Mouse (Mus musculus) heart, postnatal 0 days (tissue): ENCODE data around the gene Atp6v0a2. TPM values are rescaled to one million over a fixed set of nuclear protein-coding genes. Genes with fewer than 3 reads are reported as not detected.
"Not testable (repeated sequence)": the region's sequence is repeated elsewhere in the genome, so short reads cannot be mapped to it uniquely, and the experiment has no call there.

Experiments used
- ATAC-seq: fragments of 200-750 bp; cut with Nextera tagmentation; 2 replicates; pipeline ENCODE4 v1.8.0; 2017; ENCODE audit warnings: low read depth, moderate number of reproducible peaks, moderate library complexity; ENCODE audit not compliant: insufficient read depth
- DNase-seq: peaks from one replicate; pipeline ENCODE4 v3.0.0-alpha.2; 2016; ENCODE audit warnings: low spot score
- H3K27ac ChIP-seq: fragments of 300-500 bp; sonication (generic); 2 replicates; pipeline ENCODE4 v1.5.1; 2014; ENCODE audit warnings: low read depth, mild to moderate bottlenecking
- H3K27me3 ChIP-seq: fragments of 300-500 bp; sonication (generic); 2 replicates; pipeline ENCODE4 v1.6.1; 2014; ENCODE audit warnings: low read length, mixed read lengths; ENCODE audit not compliant: control insufficient read depth, insufficient read depth
- H3K36me3 ChIP-seq: fragments of 300-500 bp; sonication (generic); replicated peaks from 2 replicates; pipeline ENCODE4 v1.6.1; 2014; ENCODE audit warnings: low read length, mixed read lengths; ENCODE audit not compliant: control insufficient read depth, insufficient read depth
- H3K4me1 ChIP-seq: fragments of 300-500 bp; sonication (generic); 2 replicates; pipeline ENCODE4 v1.6.1; 2014; ENCODE audit warnings: antibody characterized with exemption; ENCODE audit not compliant: control insufficient read depth, insufficient read depth
- H3K4me2 ChIP-seq: fragments of 300-500 bp; sonication (generic); 2 replicates; pipeline ENCODE4 v1.6.1; 2014; ENCODE audit warnings: low read depth, mild to moderate bottlenecking, low read length, moderate library complexity
- H3K4me3 ChIP-seq: fragments of 300-500 bp; sonication (generic); 2 replicates; pipeline ENCODE4 v1.5.1; 2014; ENCODE audit warnings: low read depth, low read length
- H3K9ac ChIP-seq: fragments of 300-500 bp; sonication (generic); replicated peaks from 2 replicates; pipeline ENCODE4 v1.6.1; 2014; ENCODE audit warnings: low read depth, low read length, mixed read lengths
- H3K9me3 ChIP-seq: fragments of 300-500 bp; sonication (generic); replicated peaks from 2 replicates; pipeline ENCODE4 v1.6.1; 2016; ENCODE audit warnings: low read length; ENCODE audit not compliant: control insufficient read depth
- CTCF ChIP-seq: IDR thresholded peaks from 2 replicates; pipeline ENCODE4 v1.5.1; 2016; ENCODE audit warnings: antibody characterized with exemption, control low read depth, low read depth
- EP300 ChIP-seq: IDR thresholded peaks from 2 replicates; pipeline ENCODE4 v1.6.1; 2016; ENCODE audit warnings: antibody characterized with exemption, low read depth
- WGBS: fragments of 180-500 bp; shearing (Covaris S2); extraction: QIAGEN DNeasy Blood & Tissue Kit; methylation state at CpG from one replicate; pipeline ENCODE4 v1.1.7; 2014; 5-methylcytosine and 5-hydroxymethylcytosine counted together
- polyA plus RNA-seq: library from polyadenylated mRNA; unstranded; fragments of >200 nt; fragmentation: Nextera tagmentation; extraction: Ambion mirVana; gene quantifications from 2 replicates; pipeline ENCODE4 v1.2.1, GENCODE M21; 2015
- total RNA-seq: library from RNA; depleted of rRNA; stranded (reverse); fragments of >200 nt; gene quantifications from 2 replicates; pipeline ENCODE4 v1.2.3, GENCODE M21; 2014; ENCODE audit warnings: low replicate concordance

Atp6v0a2 gene
- total and polyA plus RNA-seq, 2 experiments from 2014 or later, result 27.0 to 30.1 TPM

- 66% methylated on average over 2 of the region's 2 CpGs for WGBS
- H3K4me1 ChIP-seq, result peaks cover 8% of the 10 kb centered on the region
- H3K4me2 ChIP-seq, result no peak overlapping the region
- no peak for DNase-seq
- ATAC-seq, result no peak
- no peak overlapping the region for H3K27ac ChIP-seq
- no peaks in the 10 kb centered on the region for H3K27me3 ChIP-seq
- H3K4me3 ChIP-seq, result no peak overlapping the region
- TF ChIP-seq CTCF (no peak), EP300 (no peak)
- peaks cover 44% of the 10 kb centered on the region for H3K36me3 ChIP-seq
- no peaks in the 10 kb centered on the region for H3K9me3 ChIP-seq
- no peak overlapping the region for H3K9ac ChIP-seq
Measured at GRCm38 (mm10) chr5:124633425-124633824, 5.0 kb downstream of the Atp6v0a2 start.

DNA sequence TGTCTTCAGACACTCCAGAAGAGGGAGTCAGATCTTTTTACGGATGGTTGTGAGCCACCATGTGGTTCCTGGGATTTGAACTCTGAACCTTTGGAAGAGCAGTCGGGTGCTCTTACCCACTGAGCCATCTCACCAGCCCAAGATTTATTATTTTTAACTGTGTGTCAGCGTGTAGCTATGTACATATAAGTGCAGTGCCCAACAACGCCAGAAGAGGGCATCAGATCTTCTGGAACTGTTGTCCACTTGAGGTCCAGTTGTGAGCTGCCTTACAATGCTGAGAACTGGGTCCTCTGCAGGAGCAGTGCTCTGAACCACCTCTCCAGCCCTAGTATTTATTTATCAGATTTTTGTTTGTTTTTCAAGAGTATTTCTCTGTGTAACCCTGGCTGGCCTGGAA lies 6.7 kb downstream of the Atp6v0a2 start:
- not testable (repeated sequence) for H3K27ac ChIP-seq, H3K9ac ChIP-seq, ATAC-seq, H3K27me3 ChIP-seq, H3K4me3 ChIP-seq, DNase-seq, H3K4me2 ChIP-seq, H3K9me3 ChIP-seq, H3K4me1 ChIP-seq
- H3K36me3 ChIP-seq, result peaks cover 61% of the 10 kb centered on the region
- TF ChIP-seq CTCF, result peak; percentile 11; the same call in 1 of the 2 replicates
- 88% methylated on average over 4 of the region's 4 CpGs for WGBS

- Histone ChIP-seq H3K4me3 (no peak overlapping the region), H3K27me3 (no peaks in the 10 kb centered on the region), H3K4me2 (no peak overlapping the region), H3K36me3 (peaks cover 71% of the 10 kb centered on the region), H3K9me3 (no peaks in the 10 kb centered on the region), H3K9ac (no peak overlapping the region), H3K27ac (no peak overlapping the region), H3K4me1 (no peaks in the 10 kb centered on the region)
- ATAC-seq (no peak), DNase-seq (no peak)
- WGBS, result 90% methylated on average over 3 of the region's 3 CpGs
- TF ChIP-seq EP300 (no peak), CTCF (no peak)
Measured at GRCm38 (mm10) chr5:124636139-124636538, 7.8 kb downstream of the Atp6v0a2 start.

GRCm38 (mm10) chr5:124636694-124637093 lies 8.3 kb downstream of the Atp6v0a2 start:
- no peak overlapping the region for H3K4me3 ChIP-seq
- H3K36me3 ChIP-seq, result peaks cover 76% of the 10 kb centered on the region
- no peak overlapping the region for H3K27ac ChIP-seq
- TF ChIP-seq EP300 (no peak), CTCF (no peak)
- no peak overlapping the region for H3K9ac ChIP-seq
- no peak overlapping the region for H3K4me2 ChIP-seq
- no peak for DNase-seq
- WGBS, result 98% methylated on average over 4 of the region's 4 CpGs
- no peaks in the 10 kb centered on the region for H3K9me3 ChIP-seq
- no peaks in the 10 kb centered on the region for H3K27me3 ChIP-seq
- no peaks in the 10 kb centered on the region for H3K4me1 ChIP-seq
- no peak for ATAC-seq

GRCm38 (mm10) chr5:124637300-124637699 lies 8.9 kb downstream of the Atp6v0a2 start:
- 80% methylated on average over 11 of the region's 11 CpGs for WGBS

GRCm38 (mm10) chr5:124637836-124638235 lies 9.5 kb downstream of the Atp6v0a2 start:
- H3K9ac ChIP-seq, result no peak overlapping the region
- ATAC-seq (no peak), DNase-seq (no peak)
- H3K4me1 ChIP-seq, result no peaks in the 10 kb centered on the region
- 94% methylated on average over 13 of the region's 13 CpGs for WGBS
- H3K27me3 ChIP-seq, result no peaks in the 10 kb centered on the region
- TF ChIP-seq EP300 (no peak), CTCF (no peak)
- H3K4me3 ChIP-seq, result no peak overlapping the region
- H3K27ac ChIP-seq, result no peak overlapping the region
- peaks cover 88% of the 10 kb centered on the region for H3K36me3 ChIP-seq
- H3K4me2 ChIP-seq, result no peak overlapping the region
- H3K9me3 ChIP-seq, result no peaks in the 10 kb centered on the region

More at GRCm38 (mm10) chr5:124637300-124637699, 8.9 kb downstream of the Atp6v0a2 start:
- Histone ChIP-seq H3K9ac (no peak overlapping the region), H3K27ac (no peak overlapping the region), H3K27me3 (no peaks in the 10 kb centered on the region), H3K36me3 (peaks cover 82% of the 10 kb centered on the region), H3K4me3 (no peak overlapping the region), H3K9me3 (no peaks in the 10 kb centered on the region), H3K4me2 (no peak overlapping the region), H3K4me1 (no peaks in the 10 kb centered on the region)
- no peak for DNase-seq
- no peak for ATAC-seq
- no peak for TF ChIP-seq EP300
- no peak for TF ChIP-seq CTCF
